Mouse (Mus musculus) hindbrain, embryonic 11.5 days (tissue): Measurements from ENCODE around the gene Gm20388. TPM values are rescaled to one million over a fixed set of nuclear protein-coding genes. Genes with fewer than 3 reads are reported as not detected.
A peak's percentile ranks its signal among the peaks of the same experiment; 100 is the strongest.

ENCODE experiments used
- ATAC-seq: fragments of 200-750 bp; cut with Nextera tagmentation; 2 replicates; pipeline ENCODE4 v1.8.0; 2017; ENCODE audit warnings: mild to moderate bottlenecking, moderate TSS enrichment, moderate library complexity; ENCODE audit not compliant: low FRiP score
- DNase-seq: peaks from one replicate; pipeline ENCODE4 v3.0.0-alpha.2; 2015; ENCODE audit warnings: low spot score
- H3K27ac ChIP-seq: fragments of 300-500 bp; sonication (generic); 2 replicates; pipeline ENCODE4 v1.5.1; 2014; ENCODE audit warnings: mild to moderate bottlenecking, low read depth, low read length
- H3K27me3 ChIP-seq: fragments of 300-500 bp; sonication (generic); 2 replicates; pipeline ENCODE4 v1.6.1; 2014; ENCODE audit warnings: mild to moderate bottlenecking, low read length, moderate library complexity, mixed read lengths; ENCODE audit not compliant: control insufficient read depth, insufficient read depth
- H3K36me3 ChIP-seq: fragments of 300-500 bp; sonication (generic); 2 replicates; pipeline ENCODE4 v1.6.1; 2014; ENCODE audit warnings: mild to moderate bottlenecking, low read length, moderate library complexity, mixed read lengths; ENCODE audit not compliant: control insufficient read depth, insufficient read depth
- H3K4me1 ChIP-seq: fragments of 300-500 bp; sonication (generic); replicated peaks from 2 replicates; pipeline ENCODE4 v1.6.1; 2014; ENCODE audit warnings: low read length, mixed read lengths; ENCODE audit not compliant: control insufficient read depth, insufficient read depth
- H3K4me2 ChIP-seq: fragments of 300-500 bp; sonication (generic); replicated peaks from 2 replicates; pipeline ENCODE4 v1.6.1; 2014; ENCODE audit warnings: mild to moderate bottlenecking, low read depth, low read length
- H3K4me3 ChIP-seq: fragments of 300-500 bp; sonication (generic); 2 replicates; pipeline ENCODE4 v1.5.1; 2014; ENCODE audit warnings: low read depth, low read length
- H3K9ac ChIP-seq: fragments of 300-500 bp; sonication (generic); 2 replicates; pipeline ENCODE4 v1.6.1; 2014; ENCODE audit warnings: low read depth, low read length
- H3K9me3 ChIP-seq: fragments of 300-500 bp; sonication (generic); 2 replicates; pipeline ENCODE4 v1.6.1; 2016; ENCODE audit warnings: low read length; ENCODE audit not compliant: control insufficient read depth
- WGBS: fragments of 180-500 bp; shearing (Covaris S2); extraction: QIAGEN DNeasy Blood & Tissue Kit; methylation state at CpG from one replicate; pipeline ENCODE4 v1.1.7; 2014; 5-methylcytosine and 5-hydroxymethylcytosine counted together
- polyA plus RNA-seq: library from polyadenylated mRNA; unstranded; fragments of >200 nt; fragmentation: Nextera tagmentation; extraction: Ambion mirVana; gene quantifications from 2 replicates; pipeline ENCODE4 v1.2.1, GENCODE M21; 2014

The Gm20388 gene
- polyA plus RNA-seq, 1 experiment from 2014 or later, result 11.8 TPM

GRCm38 (mm10) chr8:121082218-121083092 lies 1171.8 kb downstream of the Gm20388 start:
- H3K27ac ChIP-seq, result no peak overlapping the region
- no peaks in the 10 kb centered on the region for H3K9me3 ChIP-seq
- under 1% methylated on average over 57 of the region's 57 CpGs for WGBS
- peaks cover 99% of the 10 kb centered on the region for H3K27me3 ChIP-seq
- H3K9ac ChIP-seq, result no peak overlapping the region
- peaks cover 13% of the 10 kb centered on the region for H3K4me1 ChIP-seq
- DNase-seq (peak; percentile 60), ATAC-seq (no peak)
- peak overlapping the region; percentile 84 for H3K4me2 ChIP-seq
- H3K36me3 ChIP-seq, result no peaks in the 10 kb centered on the region
- peak overlapping the region; percentile 37 for H3K4me3 ChIP-seq

- Histone ChIP-seq H3K9ac (no peak overlapping the region), H3K9me3 (no peaks in the 10 kb centered on the region), H3K27ac (no peak overlapping the region), H3K4me1 (peaks cover 13% of the 10 kb centered on the region), H3K4me2 (peak overlapping the region; percentile 84), H3K4me3 (peak overlapping the region; percentile 37), H3K27me3 (peaks cover 95% of the 10 kb centered on the region), H3K36me3 (no peaks in the 10 kb centered on the region)
- DNase-seq (peak; percentile 76), ATAC-seq (no peak; the same call in 1 of the 2 replicates)
- under 1% methylated on average over 89 of the region's 89 CpGs for WGBS
Measured at GRCm38 (mm10) chr8:121083093-121083935, 1172.7 kb downstream of the Gm20388 start.

GRCm38 (mm10) chr8:121083936-121084209 lies 1173.2 kb downstream of the Gm20388 start:
- H3K27ac ChIP-seq, result no peak overlapping the region
- WGBS, result 0% methylated on average over 13 of the region's 27 CpGs
- H3K9ac ChIP-seq, result no peak overlapping the region
- H3K4me3 ChIP-seq, result peak overlapping the region; percentile 37
- ATAC-seq (no peak), DNase-seq (no peak)
- no peaks in the 10 kb centered on the region for H3K36me3 ChIP-seq
- H3K4me1 ChIP-seq, result peaks cover 13% of the 10 kb centered on the region
- H3K27me3 ChIP-seq, result peaks cover 96% of the 10 kb centered on the region
- no peaks in the 10 kb centered on the region for H3K9me3 ChIP-seq
- H3K4me2 ChIP-seq, result peak overlapping the region; percentile 84

- Histone ChIP-seq H3K9me3 (no peaks in the 10 kb centered on the region), H3K36me3 (no peaks in the 10 kb centered on the region), H3K4me3 (peak within 1 kb of the TSS; percentile 37), H3K9ac (0 out of 2 replicates have a peak within 1 kb of the TSS, but pooled peaks have one; percentile 7), H3K4me2 (peak within 1 kb of the TSS; percentile 84), H3K27ac (no peak within 1 kb of the TSS), H3K4me1 (peaks cover 14% of the 10 kb centered on the region), H3K27me3 (peaks cover 96% of the 10 kb centered on the region)
- peak; percentile 70 for DNase-seq
- under 1% methylated on average over 54 of the region's 83 CpGs for WGBS
- ATAC-seq, result no peak
Measured at GRCm38 (mm10) chr8:121084210-121084951, 1173.7 kb downstream of the Gm20388 start, which contains the start of gene Foxf1. TSS of gene Foxf1 (plus strand) at chr8:121084386.

GRCm38 (mm10) chr8:121085011-121085410 lies 1174.4 kb downstream of the Gm20388 start:
- Histone ChIP-seq H3K27me3 (peaks cover 96% of the 10 kb centered on the region), H3K9ac (0 out of 2 replicates have a peak overlapping the region, but pooled peaks have one; percentile 7), H3K36me3 (no peaks in the 10 kb centered on the region), H3K9me3 (no peaks in the 10 kb centered on the region), H3K27ac (no peak overlapping the region), H3K4me2 (peak overlapping the region; percentile 84; the same call in 1 of the 2 replicates), H3K4me3 (peak overlapping the region; percentile 37), H3K4me1 (peaks cover 16% of the 10 kb centered on the region)
- DNase-seq (peak; percentile 59), ATAC-seq (no peak)
- WGBS, result 6% methylated on average over 30 of the region's 30 CpGs

GRCm38 (mm10) chr8:121085561-121085960 lies 1174.9 kb downstream of the Gm20388 start:
- no peak for DNase-seq

GRCm38 (mm10) chr8:121086004-121086900 lies 1175.6 kb downstream of the Gm20388 start:
- Histone ChIP-seq H3K27me3 (peaks cover 96% of the 10 kb centered on the region), H3K9me3 (no peaks in the 10 kb centered on the region), H3K36me3 (no peaks in the 10 kb centered on the region), H3K4me1 (peaks cover 16% of the 10 kb centered on the region), H3K4me2 (no peak overlapping the region), H3K9ac (no peak overlapping the region), H3K27ac (no peak overlapping the region), H3K4me3 (no peak overlapping the region)
- DNase-seq (peak; percentile 50), ATAC-seq (no peak)
- WGBS, result 3% methylated on average over 19 of the region's 19 CpGs

More at GRCm38 (mm10) chr8:121085561-121085960, 1174.9 kb downstream of the Gm20388 start:
- Histone ChIP-seq H3K9me3 (no peaks in the 10 kb centered on the region), H3K27ac (no peak overlapping the region), H3K4me1 (peaks cover 16% of the 10 kb centered on the region), H3K9ac (no peak overlapping the region), H3K4me3 (no peak overlapping the region), H3K27me3 (peaks cover 96% of the 10 kb centered on the region), H3K36me3 (no peaks in the 10 kb centered on the region), H3K4me2 (no peak overlapping the region)
- WGBS, result 9% methylated on average over 3 of the region's 3 CpGs
- no peak for ATAC-seq
